Mouse (Mus musculus) embryo, embryonic 10.5 days (tissue): Measurements from ENCODE around the gene Mpc1.
"Not testable (repeated sequence)": the region's sequence is repeated elsewhere in the genome, so short reads cannot be mapped to it uniquely, and the experiment has no call there.

Source experiments
- DNase-seq: peaks from one replicate; pipeline ENCODE4 v3.0.0-alpha.2; 2015; ENCODE audit warnings: low spot score

The Mpc1 gene

DNA sequence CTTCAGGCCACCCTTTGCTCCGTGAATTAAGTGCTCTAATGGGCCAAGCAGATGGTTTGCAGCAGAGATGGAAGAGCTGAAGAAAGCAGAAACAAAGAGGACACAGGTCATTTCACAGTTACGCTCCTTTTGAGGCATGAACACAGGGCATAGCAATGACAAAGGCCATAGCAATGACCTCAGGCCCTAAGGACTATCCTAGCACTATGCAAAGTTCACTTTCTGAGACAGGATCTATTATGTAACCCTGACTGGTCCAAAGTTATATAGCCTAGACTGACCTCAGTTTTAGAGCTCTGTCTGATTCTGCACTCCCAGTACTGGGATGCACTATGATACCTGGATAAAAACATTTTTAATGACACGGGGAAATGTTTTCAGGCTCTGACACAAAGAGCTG, 4.3 kb upstream of the Mpc1 start:
- no peak for DNase-seq

DNA sequence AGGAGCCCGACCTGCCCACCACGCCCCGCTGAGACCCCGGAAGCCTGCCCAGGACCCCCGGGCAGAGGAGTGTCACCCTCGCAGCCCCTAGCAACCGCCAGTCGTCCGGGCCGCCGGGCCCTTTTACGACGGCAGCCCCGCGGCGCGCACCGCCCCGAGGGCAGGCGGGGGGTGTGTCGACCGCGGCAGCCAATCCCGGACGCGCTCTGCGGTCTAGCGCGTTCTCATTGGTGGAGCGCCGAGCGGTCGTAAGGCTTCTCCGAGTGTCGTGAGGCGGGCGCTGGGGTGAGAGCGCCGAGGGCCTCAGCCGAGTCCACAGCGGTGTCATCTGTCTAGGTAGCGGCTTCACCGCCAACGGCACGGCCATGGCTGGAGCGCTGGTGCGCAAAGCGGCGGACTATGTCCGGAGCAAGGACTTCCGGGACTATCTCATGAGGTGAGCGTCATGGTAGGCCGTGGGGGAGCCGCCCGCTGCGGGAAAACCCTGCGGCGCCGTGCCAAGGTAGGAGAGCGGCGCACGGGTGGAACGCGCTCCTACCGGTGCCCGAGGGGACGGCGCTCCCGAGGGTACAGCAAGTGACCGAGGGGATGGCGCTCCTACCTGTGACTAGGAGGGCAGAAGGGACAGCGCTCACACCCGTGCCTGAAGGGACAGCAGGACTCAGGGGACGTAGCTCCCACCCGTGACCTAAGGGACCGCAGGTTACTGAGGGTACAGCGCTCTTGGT, 986 bp downstream of the Mpc1 start:
- DNase-seq: peak; percentile 96

DNA sequence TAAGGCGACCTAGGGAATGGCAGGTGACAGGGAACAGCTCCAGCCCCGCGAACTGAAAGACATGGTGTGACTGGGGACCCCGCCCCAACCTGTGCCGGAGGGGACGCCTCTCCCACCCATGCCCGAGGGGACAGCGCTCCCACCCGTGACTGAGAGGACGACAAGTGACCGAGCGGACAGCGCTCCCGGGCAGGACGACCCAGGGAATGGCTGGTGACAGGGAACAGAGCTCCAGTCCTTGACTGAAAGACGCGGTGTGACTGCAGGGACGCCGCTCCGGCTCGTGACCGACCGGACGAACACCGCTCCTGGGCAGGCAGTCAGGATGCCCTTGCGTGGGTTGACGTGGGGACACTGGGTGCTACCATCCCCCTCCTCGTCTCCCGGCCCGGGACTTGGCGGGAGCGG, 1.6 kb downstream of the Mpc1 start:
- peak; percentile 34 for DNase-seq

DNA sequence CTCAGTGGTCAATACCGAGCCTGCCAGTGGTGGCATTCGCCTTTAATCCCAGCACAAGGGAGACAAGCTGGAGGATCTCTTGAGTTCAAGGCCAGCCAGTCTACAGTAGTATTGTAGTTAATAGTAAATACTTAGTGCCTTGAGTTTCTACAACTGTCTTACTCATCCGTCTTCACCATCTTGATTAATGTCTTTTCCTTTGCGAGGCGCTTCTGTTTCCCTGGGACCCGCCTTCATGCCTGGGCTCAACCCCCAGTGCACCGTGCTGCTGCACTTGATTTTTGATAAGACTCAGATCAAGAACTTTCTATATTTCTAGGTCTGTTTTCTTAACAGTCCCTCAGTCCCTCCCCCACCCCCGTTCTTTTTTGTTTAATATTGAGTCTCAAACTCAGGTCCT, 2.4 kb downstream of the Mpc1 start:
- DNase-seq: no peak

DNA sequence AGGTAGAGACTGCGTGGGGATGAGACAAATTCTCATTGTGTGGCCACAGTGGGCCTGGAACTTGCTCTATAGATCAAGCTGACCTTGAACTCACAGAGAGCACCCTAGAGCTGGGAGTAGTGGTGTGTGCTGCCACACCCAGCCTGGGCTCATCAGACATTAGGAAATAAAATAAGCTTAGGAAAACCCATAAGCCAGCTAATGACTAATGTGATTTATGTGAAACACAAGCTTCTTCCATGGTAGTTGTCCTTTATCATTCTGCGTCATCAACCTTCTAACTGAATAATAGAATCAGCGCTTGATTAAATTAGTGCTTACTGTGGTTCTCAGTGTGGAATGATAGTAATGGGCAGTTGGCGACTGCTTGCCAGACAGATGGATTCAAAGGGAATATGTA, 4.3 kb downstream of the Mpc1 start:
- DNase-seq: no peak

DNA sequence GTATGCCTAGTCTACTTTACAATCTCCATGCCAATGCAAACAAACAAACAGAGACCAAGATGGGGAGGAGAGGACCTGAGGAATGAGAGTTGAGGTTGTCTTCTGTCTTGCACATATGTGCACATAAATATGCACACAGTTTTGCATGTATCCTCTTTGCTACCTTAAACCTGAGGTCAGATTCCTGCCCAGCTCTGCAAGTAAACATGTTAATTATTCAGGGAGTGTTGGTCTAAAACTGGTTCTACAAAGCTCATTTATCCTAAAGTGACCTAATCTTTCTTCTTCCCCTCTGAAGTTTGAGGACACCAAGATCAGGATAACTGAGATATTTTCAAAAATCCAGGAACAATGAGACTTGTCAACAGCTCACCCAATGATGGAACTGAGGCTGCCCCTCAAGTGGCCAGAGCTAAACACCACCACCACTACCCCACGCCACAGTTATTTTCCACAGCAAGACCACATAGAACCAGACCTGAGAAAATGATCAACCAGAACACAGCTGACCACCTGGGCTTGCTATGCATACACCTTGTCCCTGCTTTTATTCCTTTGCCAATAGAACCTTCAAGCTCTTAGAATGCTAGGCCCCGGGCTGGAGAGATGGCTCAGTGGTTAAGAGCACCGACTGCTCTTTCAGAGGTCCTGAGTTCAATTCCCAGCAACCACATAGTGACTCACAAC, 7.4 kb downstream of the Mpc1 start:
- no peak for DNase-seq

DNA sequence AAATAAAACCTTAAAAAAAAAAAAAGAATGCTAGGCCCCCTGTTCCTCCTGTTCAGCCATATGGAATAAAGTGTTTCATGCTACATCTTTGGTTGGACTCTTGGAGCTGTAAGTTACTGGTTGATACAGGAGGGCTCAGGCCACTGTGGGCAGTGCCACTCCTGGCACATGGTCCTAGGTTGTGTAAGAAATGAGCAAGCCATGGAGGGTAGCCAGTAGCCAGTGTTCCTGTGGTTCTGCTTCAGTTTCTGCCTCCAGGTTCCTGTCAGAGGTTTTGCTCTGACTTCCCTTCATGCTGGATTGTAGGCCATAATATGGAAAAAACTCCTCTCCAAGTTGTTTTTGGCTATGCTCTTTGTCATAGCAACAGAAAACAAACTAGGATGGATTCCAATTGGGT, 8.0 kb downstream of the Mpc1 start:
- DNase-seq: no peak

DNA sequence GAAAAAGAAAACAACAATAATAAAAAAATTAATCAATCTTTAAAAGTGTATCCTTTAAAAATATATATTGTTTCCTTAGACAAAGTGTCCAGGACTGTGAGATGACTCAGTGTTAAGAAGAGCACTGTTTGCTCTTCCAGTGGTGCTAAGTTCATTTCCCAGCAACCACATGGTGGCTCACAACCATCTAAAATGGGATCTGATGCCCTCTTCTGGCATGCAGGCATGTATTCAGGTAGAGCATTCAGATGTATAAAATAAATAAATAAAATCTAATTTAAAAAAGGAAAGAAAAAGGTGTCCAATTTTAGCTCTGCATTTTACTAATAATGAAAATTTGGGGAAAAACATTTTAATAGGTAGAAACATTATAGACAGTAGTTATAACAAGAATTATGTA, 13.1 kb downstream of the Mpc1 start:
- no peak for DNase-seq

DNA sequence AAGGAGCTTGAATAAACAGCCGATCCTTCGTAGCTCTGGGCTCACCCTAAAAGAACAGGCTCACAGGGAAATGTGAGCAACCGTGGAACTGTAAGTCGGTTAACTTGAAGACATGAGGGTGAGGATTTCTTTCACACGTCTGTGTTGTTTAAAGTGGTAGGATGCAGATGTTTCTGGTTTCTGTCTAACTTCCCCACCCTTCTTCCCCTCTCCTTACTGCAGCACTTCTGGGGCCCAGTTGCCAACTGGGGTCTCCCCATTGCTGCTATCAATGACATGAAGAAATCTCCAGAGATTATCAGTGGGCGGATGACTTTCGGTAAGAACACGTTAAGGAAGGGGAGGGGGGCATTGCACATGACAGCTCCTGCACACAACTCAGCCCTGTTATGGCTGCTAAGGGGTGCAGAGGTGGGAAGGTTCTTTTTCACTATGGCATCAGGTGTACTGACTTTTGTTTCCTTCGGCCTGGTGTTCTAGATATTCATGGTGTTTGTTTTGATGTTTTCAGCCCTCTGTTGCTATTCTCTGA, 13.7 kb downstream of the Mpc1 start:
- no peak for DNase-seq

DNA sequence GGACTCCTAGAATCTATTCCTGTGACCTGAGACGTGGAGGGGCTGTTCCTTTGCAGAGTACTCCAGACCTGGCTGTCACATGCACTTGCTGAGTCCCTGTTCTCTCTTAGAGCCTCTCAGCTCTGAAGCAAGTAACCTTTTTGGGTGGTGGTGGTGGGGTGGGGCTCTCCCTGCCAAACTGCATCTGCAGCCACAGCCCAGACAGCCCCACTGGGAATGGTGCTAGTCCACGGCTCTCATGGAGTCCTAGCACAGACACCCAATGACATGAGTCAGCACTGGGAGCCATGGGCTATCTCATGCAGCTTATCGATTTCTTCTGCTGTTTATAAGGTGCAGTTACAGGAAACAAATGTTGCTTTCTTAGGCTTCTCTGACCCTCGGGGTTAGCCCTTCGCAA, 15.0 kb downstream of the Mpc1 start:
- DNase-seq: no peak

DNA sequence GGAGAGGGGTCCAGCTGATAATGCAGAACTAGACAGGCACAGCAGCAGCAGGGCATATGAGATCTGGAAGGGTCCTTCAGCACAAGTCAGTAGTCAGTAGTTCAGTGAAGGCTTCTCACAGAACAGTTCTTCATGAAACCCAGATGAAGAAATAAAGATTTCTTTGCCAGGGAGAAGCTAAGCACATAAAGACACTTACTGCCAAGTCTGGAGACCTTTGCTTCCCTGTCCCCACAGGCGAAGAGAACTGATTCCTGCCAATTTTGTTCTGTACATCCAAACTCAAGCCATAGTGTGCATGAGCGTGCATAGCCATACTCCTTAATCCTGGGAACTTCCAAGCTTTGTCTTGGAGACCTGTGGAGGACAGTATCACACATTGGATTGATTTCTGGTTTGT, 15.6 kb downstream of the Mpc1 start:
- DNase-seq: no peak

DNA sequence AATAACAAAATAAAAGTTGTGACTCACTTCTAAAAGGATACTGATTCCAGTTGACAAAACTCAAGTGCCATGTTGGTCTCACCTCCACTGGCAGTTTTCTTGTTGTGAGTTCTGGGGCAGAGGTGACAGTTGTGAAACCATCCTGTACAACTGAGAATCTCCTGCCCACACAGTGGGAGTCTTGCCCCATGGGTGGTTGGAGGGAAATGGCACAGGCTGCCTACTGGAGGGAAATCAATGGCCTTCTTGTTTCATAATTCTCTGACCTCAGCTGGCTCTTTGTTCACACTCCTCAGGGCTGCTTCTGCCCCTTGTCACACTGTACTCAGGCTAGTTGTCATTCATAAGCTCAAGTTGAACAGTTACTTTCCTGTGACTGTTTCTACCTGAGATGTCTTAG, 16.8 kb downstream of the Mpc1 start:
- no peak for DNase-seq

DNA sequence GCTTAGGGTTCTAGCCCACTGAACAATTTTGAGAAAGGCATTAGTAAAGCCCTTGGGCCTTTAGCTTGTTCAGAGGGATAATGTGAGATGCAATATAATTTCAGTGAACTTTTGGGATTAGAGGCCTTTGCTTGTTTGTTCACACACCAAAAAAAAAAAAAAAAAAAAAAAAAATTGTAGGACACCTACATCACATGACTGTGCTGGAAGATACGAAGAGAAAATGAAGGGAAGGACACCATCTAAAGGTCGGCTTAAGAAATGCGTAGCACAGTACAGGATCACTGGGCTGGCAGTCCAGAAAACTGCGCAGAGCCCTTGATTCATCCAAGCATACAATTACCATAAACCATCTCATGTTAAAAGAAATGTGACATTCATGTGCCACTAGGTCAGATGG, 18.8 kb downstream of the Mpc1 start:
- no peak for DNase-seq

DNA sequence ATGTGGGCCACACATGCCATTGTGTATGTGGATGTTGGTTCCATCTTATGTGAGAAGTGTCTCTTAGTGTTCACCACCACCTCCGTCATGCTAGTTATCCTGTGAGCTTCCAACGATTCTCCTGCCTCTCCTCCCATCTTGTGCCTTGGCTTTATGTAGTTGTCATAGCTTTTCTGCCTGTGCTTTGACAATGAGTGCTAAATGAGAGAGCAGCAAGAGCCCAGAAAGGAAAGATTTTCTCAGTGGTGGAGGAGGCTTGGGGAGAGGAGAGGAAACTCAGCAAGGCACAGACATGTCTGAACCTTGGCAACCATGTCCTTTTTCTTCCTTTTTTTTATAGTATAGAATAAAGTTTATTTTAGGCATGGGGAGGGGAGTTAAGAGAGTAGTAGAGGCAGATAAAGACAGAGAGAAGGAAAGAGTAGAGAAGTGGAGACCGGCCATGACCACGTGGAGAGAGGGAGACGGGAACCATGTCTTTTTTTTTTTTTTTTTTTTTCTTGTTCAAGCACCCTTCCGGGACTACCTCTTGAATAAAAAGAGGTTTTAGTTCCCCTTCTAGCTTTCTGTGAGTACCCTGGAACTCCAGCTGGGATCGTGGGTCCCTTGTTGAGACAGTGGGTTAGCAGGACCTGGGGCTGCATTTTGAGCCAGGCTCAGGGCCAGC, 20.2 kb downstream of the Mpc1 start:
- no peak for DNase-seq

DNA sequence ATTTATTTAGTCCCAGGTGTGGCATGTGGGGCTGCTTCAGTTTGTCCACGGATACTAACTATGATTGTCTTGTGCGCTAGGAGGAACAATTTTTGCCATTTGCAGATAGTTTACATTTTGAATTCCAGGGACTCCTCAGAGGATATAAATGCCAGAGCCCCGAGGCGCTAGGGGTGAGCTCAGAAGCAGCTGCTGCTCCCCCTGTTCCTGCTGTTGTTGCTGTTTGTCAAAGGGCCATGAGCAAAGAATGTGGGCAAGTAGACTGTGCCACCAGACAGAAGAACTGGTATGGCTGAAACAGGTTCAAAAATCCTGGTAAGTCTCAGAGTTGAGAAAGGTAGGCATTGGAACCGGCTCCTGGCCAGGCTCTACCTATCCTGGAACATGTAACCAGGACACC, 21.0 kb downstream of the Mpc1 start:
- no peak for DNase-seq

DNA sequence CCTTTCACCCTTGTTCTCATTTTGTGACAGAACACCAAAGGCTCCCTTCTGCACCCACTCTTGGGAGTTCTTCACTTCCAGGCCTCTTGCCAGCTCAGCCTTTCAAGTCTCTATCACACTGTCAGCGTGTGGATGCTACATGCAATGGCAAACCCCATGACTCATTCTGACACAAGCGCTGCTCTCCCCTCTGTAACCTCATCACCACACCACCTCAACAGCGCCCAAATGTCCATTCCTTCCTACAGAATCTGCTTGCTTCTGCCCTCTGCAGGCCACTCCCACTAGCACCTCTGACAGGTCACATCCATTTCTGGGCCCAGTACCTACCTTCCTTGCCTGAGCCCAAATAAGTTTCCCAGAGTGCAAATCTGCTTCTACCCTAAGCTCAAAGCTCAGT, 23.1 kb downstream of the Mpc1 start:
- no peak for DNase-seq

DNA sequence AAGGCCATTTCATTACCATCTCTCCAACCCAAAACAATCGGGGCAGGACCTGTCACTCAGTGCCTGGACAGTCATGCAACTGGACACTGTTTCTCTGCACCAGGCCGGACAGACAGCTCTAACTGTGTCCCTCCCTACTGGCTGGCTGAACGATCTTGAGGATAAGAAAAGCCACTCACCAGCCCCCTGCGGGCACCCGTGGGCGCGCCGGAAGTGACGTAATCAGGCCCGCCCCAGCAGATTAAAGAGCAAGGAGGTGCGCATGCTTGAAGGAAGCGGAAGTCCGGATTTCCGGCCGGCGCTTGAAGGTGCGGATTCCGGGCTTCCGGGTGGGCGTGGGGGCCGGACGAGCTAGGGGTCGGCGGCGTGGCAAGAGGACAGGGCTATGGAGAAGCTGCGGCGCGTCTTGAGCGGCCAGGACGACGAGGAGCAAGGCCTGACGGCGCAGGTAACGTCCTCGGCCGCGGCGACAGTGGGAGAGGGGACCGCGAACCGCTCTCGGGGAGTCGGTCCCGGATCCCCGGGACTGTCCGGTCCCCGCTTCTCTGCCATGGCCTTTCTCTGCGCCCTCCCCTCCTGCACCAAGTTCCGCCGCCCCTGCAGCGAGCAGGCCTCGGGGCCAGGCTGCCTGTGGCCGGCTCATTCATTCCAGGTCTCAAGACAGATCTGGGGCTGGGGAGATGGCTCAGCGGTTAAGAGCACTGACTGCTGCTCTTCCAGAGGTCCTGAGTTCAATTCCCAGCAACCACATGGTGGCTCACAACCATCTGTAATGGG, 28.3 kb downstream of the Mpc1 start, which contains the start of gene Sft2d1:
Sft2d1 (plus strand) TSS at position 265 of the 777 bp plus-strand sequence.
- DNase-seq: peak; percentile 97

DNA sequence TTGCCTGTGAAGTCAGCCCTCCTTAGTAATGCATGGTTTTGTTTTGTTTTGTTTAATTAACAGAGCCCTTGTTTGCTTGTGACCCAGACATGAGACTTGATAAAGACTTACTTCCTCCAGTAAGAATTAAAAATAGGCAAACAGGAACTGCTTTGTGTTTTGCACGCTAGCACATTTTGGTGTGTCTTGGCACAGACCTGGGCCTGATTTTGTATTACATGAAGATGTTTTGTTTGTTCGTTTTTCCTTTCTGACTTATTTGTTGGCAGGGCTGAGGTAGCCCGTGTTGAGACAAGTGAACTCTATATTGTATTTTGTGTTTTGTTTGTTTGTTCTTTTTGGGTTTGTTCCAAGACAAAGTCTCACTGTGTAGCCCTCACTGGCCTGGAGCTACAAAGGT, 29.0 kb downstream of the Mpc1 start:
- no peak for DNase-seq

DNA sequence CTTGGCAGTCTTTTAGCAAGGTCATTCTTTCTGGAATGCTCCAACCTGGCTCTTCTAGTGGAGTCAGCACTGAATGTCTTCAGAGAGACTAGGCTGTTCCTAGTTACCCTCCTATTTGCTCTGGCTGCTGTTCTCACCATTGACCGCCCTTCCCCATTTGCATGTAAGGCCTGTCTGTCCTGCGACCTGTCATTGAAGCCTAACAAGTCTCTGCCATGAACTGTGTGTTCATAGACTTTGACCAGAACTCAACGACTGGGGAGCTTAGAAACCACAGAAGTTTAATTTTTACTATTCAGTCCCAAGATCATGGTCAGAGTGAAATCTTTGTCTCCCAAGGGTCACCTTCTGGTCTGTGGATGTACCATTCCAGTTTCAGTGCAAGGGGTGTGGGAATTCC, 31.3 kb downstream of the Mpc1 start:
- no peak for DNase-seq

DNA sequence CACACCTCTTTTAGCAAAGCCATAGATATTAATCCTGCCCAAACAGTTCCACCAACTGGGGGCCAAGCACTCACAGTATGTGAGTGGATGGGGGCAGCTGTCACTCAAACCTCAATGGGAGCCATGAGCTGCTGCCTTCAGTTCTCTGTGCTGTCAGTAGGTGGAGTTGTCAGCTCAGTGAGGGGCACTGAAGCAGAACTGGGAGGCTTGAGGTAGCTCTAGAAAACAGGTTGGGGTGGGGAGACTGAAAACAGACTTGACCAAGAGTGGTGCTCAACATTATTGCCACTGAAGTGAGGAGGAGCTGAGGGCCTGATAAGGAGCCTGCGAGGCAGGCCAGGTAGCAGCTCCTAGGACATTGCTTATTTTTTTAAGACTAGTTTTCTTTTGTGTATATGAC, 33.5 kb downstream of the Mpc1 start:
- DNase-seq: no peak

DNA sequence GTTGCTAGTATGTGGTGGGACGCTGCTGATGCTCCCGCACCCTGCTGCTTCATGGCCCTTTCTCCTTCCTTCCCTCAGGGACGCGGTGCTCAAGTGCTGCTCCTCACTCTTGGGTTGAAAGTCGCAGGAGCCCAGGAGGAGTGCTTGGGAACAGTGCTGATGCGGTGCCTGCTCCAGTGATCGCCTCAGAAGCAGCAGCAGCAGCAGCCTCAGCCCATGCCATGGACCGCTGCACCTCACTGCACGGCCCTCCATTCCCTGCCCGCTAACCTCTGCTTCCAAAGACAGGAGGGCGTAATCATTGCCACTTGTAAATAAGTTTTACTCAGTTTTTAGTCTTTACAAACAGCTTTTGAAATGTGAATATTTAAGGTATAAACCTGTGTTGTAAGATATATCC, 44.2 kb downstream of the Mpc1 start:
- not testable (repeated sequence) for DNase-seq

DNA sequence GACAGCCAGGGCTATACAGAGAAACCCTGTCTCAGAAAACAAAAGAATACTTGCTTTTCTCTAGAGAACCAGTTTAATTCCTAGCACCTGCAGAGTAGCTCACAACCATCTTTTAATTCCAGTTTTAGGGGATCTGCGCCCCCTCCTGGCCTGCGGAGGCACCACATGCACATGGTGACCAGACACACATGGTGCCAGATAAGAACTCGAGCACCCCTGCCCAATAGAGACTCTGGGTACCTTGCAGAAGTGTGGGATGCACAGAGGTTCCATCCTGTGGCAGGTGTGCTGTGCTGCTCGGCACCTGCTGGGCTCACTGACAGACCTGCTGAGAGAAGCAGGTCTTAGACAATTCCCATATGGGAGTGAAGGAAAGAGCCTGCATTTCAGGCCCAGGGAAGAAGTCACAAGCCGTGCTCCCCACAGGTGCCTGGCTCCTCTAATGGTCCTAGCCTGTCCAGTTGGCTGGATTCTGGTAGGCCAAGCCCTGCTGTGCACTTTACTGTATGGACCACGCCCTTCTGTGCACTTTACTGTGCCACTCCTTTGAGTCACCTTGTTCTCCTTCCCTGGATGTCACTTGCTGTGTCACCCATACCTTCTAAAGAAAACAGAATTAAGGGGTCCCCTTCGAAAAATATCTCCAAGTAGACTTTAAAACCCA, 45.9 kb downstream of the Mpc1 start:
- no peak for DNase-seq
